Mouse (Mus musculus): ENCODE measurements around the gene Nid1. TPM values are rescaled to one million over a fixed set of nuclear protein-coding genes. Genes with fewer than 3 reads are reported as not detected.
"Not testable (repeated sequence)": the region's sequence is repeated elsewhere in the genome, so short reads cannot be mapped to it uniquely, and the experiment has no call there.

Nid1 gene
- total RNA-seq, 2 experiments from 2014 or later = 2.7 to 2.9 TPM

GRCm38 (mm10) chr13:13450931-13451330 lies 13.6 kb downstream of the Nid1 start:
- DNase-seq (ENCODE audit: low spot score in 2 of 2) = not testable (repeated sequence)

- DNase-seq (ENCODE audit: low spot score in 2 of 2) = not testable (repeated sequence)
Observed at GRCm38 (mm10) chr13:13453332-13453731, 16.0 kb downstream of the Nid1 start.

GRCm38 (mm10) chr13:13454249-13454648 lies 16.9 kb downstream of the Nid1 start:
- not testable (repeated sequence) for DNase-seq (ENCODE audit: low spot score in 2 of 2)

GRCm38 (mm10) chr13:13455632-13456492 lies 18.5 kb downstream of the Nid1 start:
- not testable (repeated sequence) for DNase-seq (ENCODE audit: low spot score in 2 of 2)

- DNase-seq (ENCODE audit: low spot score in 2 of 2) = no peak
Observed at GRCm38 (mm10) chr13:13458138-13458737, 20.9 kb downstream of the Nid1 start.

DNA sequence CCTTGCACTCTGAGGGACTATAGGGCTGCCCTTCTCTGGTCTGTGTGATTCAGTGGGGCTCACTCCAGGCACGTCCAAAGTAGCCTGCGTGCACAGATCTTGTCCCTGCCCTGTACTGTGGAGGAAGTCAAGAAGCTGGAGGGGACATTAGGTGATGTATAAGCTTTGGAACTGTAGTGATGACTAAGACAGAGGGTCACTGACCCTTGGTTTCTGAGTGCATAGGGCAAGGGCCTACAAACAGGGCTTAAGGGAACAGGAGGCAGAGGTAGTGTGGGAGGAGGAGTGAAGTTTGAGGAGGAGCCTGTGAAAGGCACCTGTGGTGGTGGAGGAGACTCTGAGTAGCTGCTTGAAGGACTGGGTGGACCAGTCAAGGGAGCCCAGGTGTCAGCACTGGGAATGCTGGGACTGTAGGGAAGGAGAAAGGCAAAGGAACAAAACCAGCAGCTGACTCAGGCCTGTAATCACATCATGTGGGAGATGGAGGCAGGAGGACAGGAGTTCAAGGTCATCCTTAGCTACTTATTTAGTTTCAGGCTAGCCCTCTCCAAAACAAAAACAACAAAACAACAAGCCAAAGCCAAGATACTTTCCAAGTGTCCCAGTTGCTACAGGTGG lies 23.3 kb downstream of the Nid1 start:
- no peak for DNase-seq (ENCODE audit: low spot score in 2 of 2)

DNA sequence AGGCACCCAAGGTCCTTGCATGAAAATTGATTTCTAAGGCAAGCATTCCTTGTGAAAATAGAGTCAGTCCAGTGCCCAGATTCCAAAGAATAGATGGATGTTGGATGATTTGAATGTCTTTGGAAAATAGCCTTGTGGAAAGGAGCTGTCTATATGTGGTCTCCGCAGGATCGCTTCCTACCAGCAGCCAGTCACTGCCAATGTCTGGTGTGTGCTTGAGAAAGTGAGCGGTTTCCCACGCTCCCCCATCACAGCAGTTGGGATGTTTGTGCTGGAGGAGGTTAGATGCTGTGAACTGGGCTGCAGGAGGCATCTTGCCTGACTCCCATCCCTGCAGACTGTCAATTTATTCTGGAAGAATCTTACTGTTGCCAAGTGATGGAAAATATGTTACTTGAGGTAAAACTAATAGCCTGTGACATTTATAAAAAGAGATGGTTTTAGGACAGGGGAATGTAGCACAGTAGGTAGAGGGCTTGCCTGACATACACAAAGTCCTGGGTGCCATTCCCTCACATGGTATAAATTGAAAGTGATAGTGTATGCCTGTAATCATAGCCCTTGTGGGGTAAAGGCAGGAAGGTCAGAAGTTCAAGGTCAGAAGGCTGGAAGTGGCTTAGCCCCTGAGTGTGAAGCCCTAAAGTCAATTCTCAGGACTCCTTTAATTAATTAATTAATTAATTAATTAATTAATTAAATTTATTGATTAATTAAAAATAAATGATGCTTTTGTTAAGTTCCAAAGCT lies 24.3 kb downstream of the Nid1 start:
- DNase-seq (ENCODE audit: low spot score in 2 of 2) = no peak

DNA sequence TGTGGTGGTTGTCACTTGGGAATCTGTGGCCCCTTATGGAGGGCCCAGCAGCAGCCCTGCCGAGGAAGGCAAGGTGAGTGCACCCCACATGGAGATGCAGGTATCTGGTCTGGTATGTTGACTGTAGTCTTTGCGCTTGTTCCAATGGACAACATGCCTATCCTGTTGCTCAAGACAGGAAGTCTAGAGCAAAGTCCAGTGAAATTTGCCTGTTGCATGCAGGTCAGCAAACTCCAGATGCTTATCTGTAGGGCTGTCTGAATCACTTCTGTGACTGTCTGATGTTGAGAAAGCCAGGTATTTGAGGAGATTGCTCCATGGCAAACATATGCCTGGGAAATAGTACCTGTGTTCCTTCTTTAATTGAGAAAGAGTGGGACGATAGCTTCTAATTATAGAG lies 26.6 kb downstream of the Nid1 start:
- DNase-seq (ENCODE audit: low spot score in 2 of 2) = no peak

- not testable (repeated sequence) for DNase-seq (ENCODE audit: low spot score in 2 of 2)
Observed at GRCm38 (mm10) chr13:13467249-13467648, 29.9 kb downstream of the Nid1 start.

DNA sequence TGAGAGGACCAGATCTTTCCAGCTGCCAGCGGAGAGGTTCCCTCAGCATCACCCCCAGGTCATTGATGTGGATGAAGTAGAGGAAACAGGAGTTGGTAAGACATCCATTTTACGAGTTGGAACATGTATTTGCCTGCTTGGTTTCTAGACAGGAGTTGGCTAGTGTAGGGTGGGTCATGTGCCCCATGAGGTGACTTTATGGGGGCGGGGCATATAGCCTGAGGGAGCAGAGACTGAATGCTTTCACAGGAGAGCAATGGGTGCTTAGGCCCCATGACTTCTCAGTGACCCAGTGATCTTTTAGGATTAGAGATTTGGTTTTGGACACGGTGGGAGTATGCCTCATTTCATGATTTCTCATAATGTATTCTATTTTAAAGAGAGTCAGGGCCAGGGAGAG lies 31.2 kb downstream of the Nid1 start:
- DNase-seq (ENCODE audit: low spot score in 2 of 2) = no peak

GRCm38 (mm10) chr13:13471334-13471757 lies 34.0 kb downstream of the Nid1 start:
- DNase-seq (ENCODE audit: low spot score in 2 of 2) = peak in 1 of 2 experiments; percentile 65

DNA sequence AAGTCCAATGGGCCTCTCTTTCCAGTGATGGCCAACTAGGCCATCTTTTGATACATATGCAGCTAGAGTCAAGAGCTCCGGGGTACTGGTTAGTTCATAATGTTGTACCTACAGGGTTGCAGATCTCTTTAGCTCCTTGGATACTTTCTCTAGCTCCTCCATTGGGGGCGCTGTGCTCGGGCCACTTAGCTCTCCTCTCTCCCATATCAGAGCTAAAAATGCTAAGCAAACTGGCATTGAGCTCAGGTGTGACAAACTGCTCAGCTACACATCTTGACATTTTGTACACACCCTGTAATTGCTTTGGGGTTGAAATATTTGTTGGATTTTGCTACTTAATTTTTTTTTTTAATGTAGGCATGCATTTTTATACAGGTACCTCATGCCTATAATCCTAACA lies 37.1 kb downstream of the Nid1 start:
- DNase-seq (ENCODE audit: low spot score in 2 of 2) = not testable (repeated sequence)

- DNase-seq (ENCODE audit: low spot score in 2 of 2) = no peak
Observed at GRCm38 (mm10) chr13:13474991-13475390, 37.6 kb downstream of the Nid1 start.

DNA sequence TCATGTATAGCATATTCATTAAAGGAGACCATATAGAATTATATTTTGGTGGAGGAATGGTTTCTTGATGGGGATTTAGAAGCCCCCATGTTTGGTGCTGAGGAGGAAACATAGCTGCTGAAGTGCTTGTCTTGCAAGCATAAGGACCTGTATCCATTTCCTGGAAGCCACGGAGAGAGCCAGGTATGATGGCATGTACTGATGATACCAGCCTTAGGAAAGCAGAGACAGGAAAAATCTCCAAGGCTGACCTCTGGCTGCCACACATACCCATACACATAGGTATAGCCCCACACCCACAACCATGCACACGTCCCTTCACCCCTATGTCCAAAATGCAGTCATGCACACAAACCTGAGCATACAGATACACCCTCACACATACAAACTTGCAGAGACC lies 39.2 kb downstream of the Nid1 start:
- DNase-seq (ENCODE audit: low spot score in 2 of 2) = no peak

DNA sequence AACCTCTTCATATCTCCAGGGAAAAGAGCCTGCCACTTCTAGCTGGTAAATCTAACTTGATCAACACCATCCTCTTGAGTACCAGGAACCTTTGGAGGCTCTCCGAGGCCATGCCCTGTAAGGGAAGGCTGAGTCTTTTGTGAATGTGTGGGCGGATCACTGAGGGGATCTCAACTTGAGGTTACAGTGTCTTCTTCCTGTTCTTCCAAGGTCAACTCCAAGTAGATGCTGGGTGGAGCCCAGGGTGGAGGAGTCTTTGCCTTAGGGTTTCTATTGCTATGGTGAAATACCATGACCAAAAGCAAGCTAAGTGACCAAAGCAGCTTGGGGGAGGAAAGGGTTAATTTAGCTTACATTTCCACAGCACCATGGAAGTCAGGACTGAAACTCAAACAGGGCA lies 39.7 kb downstream of the Nid1 start:
- no peak for DNase-seq (ENCODE audit: low spot score in 2 of 2)

GRCm38 (mm10) chr13:13479986-13480385 lies 42.6 kb downstream of the Nid1 start:
- DNase-seq (ENCODE audit: low spot score in 2 of 2) = no peak

- peak; percentile 19 to 47 for DNase-seq (ENCODE audit: low spot score in 2 of 2)
Observed at GRCm38 (mm10) chr13:13481033-13481432, 43.7 kb downstream of the Nid1 start.

DNA sequence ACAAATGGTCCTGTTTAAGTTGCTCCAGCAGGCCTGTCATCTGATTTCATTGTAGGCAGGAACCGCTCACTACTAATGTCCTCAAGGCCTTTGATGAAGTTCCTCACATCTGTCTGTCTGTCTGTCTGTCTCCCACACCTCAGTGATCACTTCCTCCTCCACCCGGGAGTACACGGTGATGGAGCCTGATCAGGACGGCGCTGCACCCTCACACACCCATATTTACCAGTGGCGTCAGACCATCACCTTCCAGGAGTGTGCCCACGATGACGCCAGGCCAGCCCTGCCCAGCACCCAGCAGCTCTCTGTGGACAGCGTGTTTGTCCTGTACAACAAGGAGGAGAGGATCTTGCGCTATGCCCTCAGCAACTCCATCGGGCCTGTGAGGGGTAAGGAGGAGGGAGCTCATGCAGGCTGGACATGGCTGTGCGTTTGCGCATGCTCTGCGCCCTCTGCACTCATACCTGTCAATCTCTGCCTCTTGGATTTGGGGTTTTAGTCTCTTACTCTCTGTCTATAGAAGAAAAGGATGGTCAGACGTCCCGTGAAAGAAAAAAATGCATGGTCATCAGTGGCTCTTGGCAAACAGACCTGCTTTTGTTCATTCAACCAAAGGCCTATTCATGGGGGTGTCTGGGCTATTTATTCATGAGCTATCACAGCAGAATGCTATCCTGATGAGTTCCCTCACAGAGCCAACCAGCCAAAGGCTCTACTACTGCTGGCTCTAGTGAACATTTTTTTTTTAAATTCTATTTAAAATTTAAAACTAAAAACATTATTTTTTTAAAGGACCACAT lies 44.7 kb downstream of the Nid1 start:
- peak in 1 of 2 experiments; percentile 17 for DNase-seq (ENCODE audit: low spot score in 2 of 2)

DNA sequence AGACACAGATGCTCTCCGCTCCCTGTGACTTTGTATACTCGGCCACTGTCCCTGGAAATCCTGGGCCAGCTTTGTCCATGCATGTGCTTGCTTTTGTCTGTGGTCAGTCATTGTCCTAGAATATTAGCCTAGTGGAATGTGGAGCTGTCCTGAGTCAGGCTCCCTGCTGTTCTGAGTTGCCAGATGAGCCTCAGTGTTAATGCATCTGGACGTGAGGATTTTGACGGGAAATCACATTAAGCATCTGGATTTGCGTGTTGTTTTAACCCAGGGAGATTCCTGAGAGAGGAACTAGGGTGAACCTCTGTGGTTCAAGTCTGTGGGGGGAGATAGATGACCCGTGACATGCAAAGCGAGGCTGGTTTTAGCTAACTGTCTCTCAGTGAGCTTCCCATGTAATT lies 47.0 kb downstream of the Nid1 start:
- DNase-seq (ENCODE audit: low spot score in 2 of 2) = no peak

GRCm38 (mm10) chr13:13484883-13485282 lies 47.5 kb downstream of the Nid1 start:
- no peak for DNase-seq (ENCODE audit: low spot score in 2 of 2)

GRCm38 (mm10) chr13:13485682-13486081 lies 48.3 kb downstream of the Nid1 start:
- no peak for DNase-seq (ENCODE audit: low spot score in 2 of 2)
